Mouse (Mus musculus) kidney, postnatal 10 days (tissue): ENCODE measurements around the gene Eml3.

Experiments
- DNase-seq: peaks from one replicate; pipeline ENCODE4 v3.0.0; 2021; ENCODE audit warnings: mixed read lengths

Gene Eml3

GRCm38 (mm10) chr19:8919000-8919399 is 10.4 kb upstream of the Eml3 start:
- DNase-seq, result no peak

- no peak for DNase-seq
Observed at GRCm38 (mm10) chr19:8919684-8920072, 9.7 kb upstream of the Eml3 start.

GRCm38 (mm10) chr19:8920073-8920736 is 9.1 kb upstream of the Eml3 start, which contains the start of gene B3gat3:
Gene B3gat3 (plus strand): TSS chr19:8920374.
- DNase-seq, result peak; percentile 97

GRCm38 (mm10) chr19:8920836-8921291 is 8.5 kb upstream of the Eml3 start:
- DNase-seq, result peak; percentile 58

GRCm38 (mm10) chr19:8921741-8922140 is 7.6 kb upstream of the Eml3 start:
- DNase-seq, result no peak

- no peak for DNase-seq
Observed at GRCm38 (mm10) chr19:8926766-8927165, 2.6 kb upstream of the Eml3 start.

- no peak for DNase-seq
Observed at GRCm38 (mm10) chr19:8927891-8928525, 1.3 kb upstream of the Eml3 start.

- DNase-seq, result no peak
Observed at GRCm38 (mm10) chr19:8928689-8929223, 596 bp upstream of the Eml3 start.

- no peak for DNase-seq
Observed at GRCm38 (mm10) chr19:8930117-8930516, 765 bp downstream of the Eml3 start.

- DNase-seq, result no peak
Observed at GRCm38 (mm10) chr19:8930771-8931170, 1.4 kb downstream of the Eml3 start.

GRCm38 (mm10) chr19:8936736-8937135 is 7.4 kb downstream of the Eml3 start:
- DNase-seq, result no peak

- no peak for DNase-seq
Observed at GRCm38 (mm10) chr19:8940526-8941133, 11.3 kb downstream of the Eml3 start.

- DNase-seq, result no peak
Observed at GRCm38 (mm10) chr19:8941136-8941514, 11.8 kb downstream of the Eml3 start.

GRCm38 (mm10) chr19:8941515-8942217 is 12.3 kb downstream of the Eml3 start, which contains the start of gene Mta2:
Gene Mta2 (plus strand): TSS chr19:8941875.
- peak; percentile 99 for DNase-seq

- peak; percentile 79 for DNase-seq
Observed at GRCm38 (mm10) chr19:8942276-8942964, 13.1 kb downstream of the Eml3 start.

GRCm38 (mm10) chr19:8943047-8943446 is 13.7 kb downstream of the Eml3 start:
- no peak for DNase-seq

GRCm38 (mm10) chr19:8944062-8944461 is 14.7 kb downstream of the Eml3 start:
- peak; percentile 63 for DNase-seq

GRCm38 (mm10) chr19:8944750-8945149 is 15.4 kb downstream of the Eml3 start:
- peak; percentile 93 for DNase-seq

GRCm38 (mm10) chr19:8945251-8945650 is 15.9 kb downstream of the Eml3 start:
- no peak for DNase-seq

- DNase-seq, result no peak
Observed at GRCm38 (mm10) chr19:8946929-8947328, 17.6 kb downstream of the Eml3 start.

- DNase-seq, result no peak
Observed at GRCm38 (mm10) chr19:8950190-8950589, 20.8 kb downstream of the Eml3 start.

- DNase-seq, result no peak
Observed at GRCm38 (mm10) chr19:8952241-8952640, 22.9 kb downstream of the Eml3 start.
